Mouse (Mus musculus): Measurements from ENCODE around the gene 2010300C02Rik. TPM values are rescaled to one million over a fixed set of nuclear protein-coding genes. Genes with fewer than 3 reads are reported as not detected.

2010300C02Rik gene
- total and polyA plus RNA-seq, 2 experiments: 0.04 to 0.09 TPM

- Histone ChIP-seq H3K27me3 (ENCODE audit: control insufficient read depth, insufficient read depth, low read length) (no peaks in the 10 kb centered on the region), H3K9ac (ENCODE audit: low read depth, low read length) (no peak overlapping the region), H3K36me3 (ENCODE audit: control insufficient read depth, insufficient read depth, low read length) (no peaks in the 10 kb centered on the region), H3K4me1 (ENCODE audit: control insufficient read depth, insufficient read depth, low read length) (no peaks in the 10 kb centered on the region), H3K79me2 (ENCODE audit: control insufficient read depth, insufficient read depth, low read length) (no peaks in the 10 kb centered on the region), H3K27ac (replicated peaks; ENCODE audit: insufficient read depth, low read depth, low read length) (no peak overlapping the region), H3K4me3 (ENCODE audit: insufficient read depth, low read depth, low read length) (no peak overlapping the region)
- WGBS: 63% methylated on average over 10 of the region's 10 CpGs
- no peak for DNase-seq (ENCODE audit: extremely low read depth, low read depth, low spot score)
- TF ChIP-seq POLR2A (IDR thresholded peaks at IDR 0.05; ENCODE audit: extremely low read depth, insufficient read depth, low read length) (no peak), CTCF (IDR thresholded peaks at IDR 0.05; ENCODE audit: low read depth, low read length) (no peak)
Observed at GRCm38 (mm10) chr1:37728053-37728452, 8.2 kb upstream of the 2010300C02Rik start.

GRCm38 (mm10) chr1:37727186-37727585, 7.3 kb upstream of the 2010300C02Rik start:
- Histone ChIP-seq H3K9ac (ENCODE audit: low read depth, low read length) (no peak overlapping the region), H3K79me2 (ENCODE audit: control insufficient read depth, insufficient read depth, low read length) (no peaks in the 10 kb centered on the region), H3K4me3 (ENCODE audit: insufficient read depth, low read depth, low read length) (no peak overlapping the region), H3K36me3 (ENCODE audit: control insufficient read depth, insufficient read depth, low read length) (no peaks in the 10 kb centered on the region), H3K27ac (replicated peaks; ENCODE audit: insufficient read depth, low read depth, low read length) (no peak overlapping the region), H3K4me1 (ENCODE audit: control insufficient read depth, insufficient read depth, low read length) (no peaks in the 10 kb centered on the region), H3K27me3 (ENCODE audit: control insufficient read depth, insufficient read depth, low read length) (no peaks in the 10 kb centered on the region)
- DNase-seq (ENCODE audit: extremely low read depth, low read depth, low spot score): no peak
- 78% methylated on average over 8 of the region's 8 CpGs for WGBS
- TF ChIP-seq POLR2A (IDR thresholded peaks at IDR 0.05; ENCODE audit: extremely low read depth, insufficient read depth, low read length) (no peak), CTCF (IDR thresholded peaks at IDR 0.05; ENCODE audit: low read depth, low read length) (no peak)

- Histone ChIP-seq H3K27me3 (ENCODE audit: control insufficient read depth, insufficient read depth, low read length) (no peaks in the 10 kb centered on the region), H3K9ac (ENCODE audit: low read depth, low read length) (no peak overlapping the region), H3K36me3 (ENCODE audit: control insufficient read depth, insufficient read depth, low read length) (no peaks in the 10 kb centered on the region), H3K79me2 (ENCODE audit: control insufficient read depth, insufficient read depth, low read length) (no peaks in the 10 kb centered on the region), H3K4me3 (ENCODE audit: insufficient read depth, low read depth, low read length) (no peak overlapping the region), H3K4me1 (ENCODE audit: control insufficient read depth, insufficient read depth, low read length) (no peaks in the 10 kb centered on the region), H3K27ac (replicated peaks; ENCODE audit: insufficient read depth, low read depth, low read length) (no peak overlapping the region)
- TF ChIP-seq POLR2A (IDR thresholded peaks at IDR 0.05; ENCODE audit: extremely low read depth, insufficient read depth, low read length) (no peak), CTCF (IDR thresholded peaks at IDR 0.05; ENCODE audit: low read depth, low read length) (no peak)
- no peak for DNase-seq (ENCODE audit: extremely low read depth, low read depth, low spot score)
- WGBS: 65% methylated on average over 8 of the region's 8 CpGs
Observed at GRCm38 (mm10) chr1:37726426-37726825, 6.5 kb upstream of the 2010300C02Rik start.

- H3K4me1 ChIP-seq (ENCODE audit: control insufficient read depth, insufficient read depth, low read length): no peaks in the 10 kb centered on the region
- no peaks in the 10 kb centered on the region for H3K79me2 ChIP-seq (ENCODE audit: control insufficient read depth, insufficient read depth, low read length)
- no peak overlapping the region for H3K27ac ChIP-seq (replicated peaks; ENCODE audit: insufficient read depth, low read depth, low read length)
- no peaks in the 10 kb centered on the region for H3K27me3 ChIP-seq (ENCODE audit: control insufficient read depth, insufficient read depth, low read length)
- H3K36me3 ChIP-seq (ENCODE audit: control insufficient read depth, insufficient read depth, low read length): no peaks in the 10 kb centered on the region
- H3K4me3 ChIP-seq (ENCODE audit: insufficient read depth, low read depth, low read length): no peak overlapping the region
- TF ChIP-seq POLR2A (IDR thresholded peaks at IDR 0.05; ENCODE audit: extremely low read depth, insufficient read depth, low read length): no peak
- no peak for TF ChIP-seq CTCF (IDR thresholded peaks at IDR 0.05; ENCODE audit: low read depth, low read length)
- DNase-seq (ENCODE audit: extremely low read depth, low read depth, low spot score): no peak
- no peak overlapping the region for H3K9ac ChIP-seq (ENCODE audit: low read depth, low read length)
- 57% methylated on average over 12 of the region's 12 CpGs for WGBS
Observed at GRCm38 (mm10) chr1:37725880-37726279, 6.0 kb upstream of the 2010300C02Rik start.

- DNase-seq (ENCODE audit: extremely low read depth, low read depth, low spot score): no peak
- Histone ChIP-seq H3K36me3 (ENCODE audit: control insufficient read depth, insufficient read depth, low read length) (no peaks in the 10 kb centered on the region), H3K4me1 (ENCODE audit: control insufficient read depth, insufficient read depth, low read length) (no peaks in the 10 kb centered on the region), H3K27me3 (ENCODE audit: control insufficient read depth, insufficient read depth, low read length) (peaks cover 7% of the 10 kb centered on the region; the same call in 1 of the 2 replicates), H3K4me3 (ENCODE audit: insufficient read depth, low read depth, low read length) (no peak overlapping the region), H3K27ac (replicated peaks; ENCODE audit: insufficient read depth, low read depth, low read length) (no peak overlapping the region), H3K79me2 (ENCODE audit: control insufficient read depth, insufficient read depth, low read length) (no peaks in the 10 kb centered on the region), H3K9ac (ENCODE audit: low read depth, low read length) (no peak overlapping the region)
- 62% methylated on average over 5 of the region's 5 CpGs for WGBS
- TF ChIP-seq POLR2A (IDR thresholded peaks at IDR 0.05; ENCODE audit: extremely low read depth, insufficient read depth, low read length) (no peak), CTCF (IDR thresholded peaks at IDR 0.05; ENCODE audit: low read depth, low read length) (no peak)
Observed at GRCm38 (mm10) chr1:37721092-37721491, 1.2 kb upstream of the 2010300C02Rik start.

- no peaks in the 10 kb centered on the region for H3K36me3 ChIP-seq (ENCODE audit: control insufficient read depth, insufficient read depth, low read length)
- no peaks in the 10 kb centered on the region for H3K79me2 ChIP-seq (ENCODE audit: control insufficient read depth, insufficient read depth, low read length)
- H3K4me3 ChIP-seq (ENCODE audit: insufficient read depth, low read depth, low read length): peak overlapping the region; percentile 16; the same call in 1 of the 2 replicates
- peaks cover 7% of the 10 kb centered on the region; the same call in 1 of the 2 replicates for H3K27me3 ChIP-seq (ENCODE audit: control insufficient read depth, insufficient read depth, low read length)
- WGBS: 6% methylated on average over 49 of the region's 49 CpGs
- H3K9ac ChIP-seq (ENCODE audit: low read depth, low read length): no peak overlapping the region
- no peak for DNase-seq (ENCODE audit: extremely low read depth, low read depth, low spot score)
- TF ChIP-seq CTCF (IDR thresholded peaks at IDR 0.05; ENCODE audit: low read depth, low read length) (no peak), POLR2A (IDR thresholded peaks at IDR 0.05; ENCODE audit: extremely low read depth, insufficient read depth, low read length) (no peak)
- no peaks in the 10 kb centered on the region for H3K4me1 ChIP-seq (ENCODE audit: control insufficient read depth, insufficient read depth, low read length)
- H3K27ac ChIP-seq (replicated peaks; ENCODE audit: insufficient read depth, low read depth, low read length): no peak overlapping the region
Observed at GRCm38 (mm10) chr1:37719030-37719723, 708 bp downstream of the 2010300C02Rik start.

Measured in liver, adult 2 months (tissue).